Mouse (Mus musculus) liver, adult 2 months (tissue): ENCODE results near the gene Ccdc180.

Experiments used
- CTCF ChIP-seq: fragments of 200-500 bp; IDR thresholded peaks from 2 replicates; pipeline ENCODE4 v1.5.1; 2011; ENCODE audit warnings: low read depth, low read length, control low read depth
- POLR2A ChIP-seq: fragments of 200-500 bp; IDR thresholded peaks from 2 replicates; pipeline ENCODE4 v1.6.1; 2011; ENCODE audit warnings: low read length, control low read depth; ENCODE audit not compliant: insufficient read depth; ENCODE audit errors: extremely low read depth

DNA sequence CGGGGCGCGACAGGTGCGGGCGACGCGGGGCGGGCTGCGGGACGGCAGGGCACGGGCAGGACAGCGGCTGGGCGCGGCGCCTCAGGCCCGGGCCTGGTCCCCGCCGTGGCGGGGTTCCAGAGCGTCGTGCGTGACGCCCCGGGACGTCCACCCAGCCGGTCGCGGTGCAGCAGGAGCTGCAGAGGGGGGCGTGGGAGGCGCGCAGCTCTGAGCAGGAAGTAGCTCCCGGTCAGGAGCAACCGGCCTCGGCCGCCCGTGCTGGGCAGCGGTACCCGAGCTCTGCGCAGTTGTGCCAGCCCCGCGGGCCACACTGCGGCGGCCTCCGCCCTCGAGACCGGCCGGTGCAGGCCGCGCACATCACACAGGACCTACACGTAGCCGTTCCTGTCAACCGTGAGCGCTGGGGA lies 82.3 kb downstream of the Ccdc180 start:
- no peak for TF ChIP-seq POLR2A
- TF ChIP-seq CTCF, result no peak
